Mouse (Mus musculus): ENCODE results near the gene Kif3b.

The Kif3b gene

DNA sequence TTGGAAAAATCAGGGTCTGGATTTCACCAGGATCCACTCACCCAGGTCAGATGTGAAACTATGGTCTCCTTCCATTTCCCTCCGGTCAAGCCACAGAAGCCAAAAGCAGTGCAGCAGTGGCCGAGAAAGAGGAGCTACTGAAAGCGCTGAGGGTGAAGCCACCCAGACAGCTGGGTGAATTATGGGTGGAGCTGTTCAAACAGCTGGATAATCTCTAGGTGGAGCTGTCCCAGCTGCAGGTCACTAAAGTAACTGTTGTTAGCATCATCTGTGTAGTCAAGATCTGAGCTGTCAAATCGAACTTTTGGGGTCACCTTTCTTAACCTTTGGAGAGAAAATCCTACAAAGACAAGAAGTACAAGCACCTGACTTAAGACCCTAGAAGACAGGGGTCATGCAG lies 7.2 kb downstream of the Kif3b start:
- DNase-seq (ENCODE audit: low spot score): no peak

DNA sequence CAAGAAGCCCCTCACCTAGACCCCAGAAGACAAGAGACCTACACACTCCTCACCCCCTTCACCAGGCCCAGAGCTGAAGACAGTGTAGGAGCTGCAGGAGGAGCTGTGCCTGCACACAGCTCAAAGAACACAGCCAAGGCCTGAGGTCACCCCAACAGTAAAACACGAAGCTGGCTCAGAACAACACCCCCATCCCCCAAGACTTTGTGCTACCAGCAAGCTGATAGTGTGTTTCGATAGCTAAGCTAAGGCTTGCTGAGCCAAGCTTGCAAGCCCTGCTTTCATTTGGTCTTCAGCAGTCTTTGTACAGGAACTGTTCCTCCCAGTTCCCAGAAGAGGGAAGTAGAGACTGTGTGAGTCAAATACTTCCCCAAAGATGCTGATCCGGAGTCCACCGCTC lies 7.7 kb downstream of the Kif3b start:
- DNase-seq (ENCODE audit: low spot score): peak; percentile 37

DNA sequence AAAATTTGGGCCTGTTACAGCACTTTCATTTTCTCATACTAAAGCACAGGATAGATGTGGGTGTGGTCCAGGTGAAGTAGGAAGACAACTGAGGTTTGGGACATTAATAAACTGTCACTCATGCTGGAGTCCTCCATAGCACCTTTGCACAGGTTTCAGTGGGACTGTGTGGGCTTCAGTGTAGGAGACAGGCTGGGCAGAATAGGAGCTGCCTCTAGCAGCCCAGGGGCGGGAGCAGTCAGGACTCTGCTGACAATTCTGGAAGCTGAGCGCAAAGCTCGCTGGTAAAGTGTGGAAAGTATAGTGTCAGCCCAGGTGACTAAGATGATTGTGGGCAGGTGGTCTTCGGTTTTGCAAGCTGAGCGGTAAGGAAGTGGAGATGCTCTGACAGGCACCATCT lies 9.9 kb downstream of the Kif3b start:
- DNase-seq (ENCODE audit: low spot score): no peak

DNA sequence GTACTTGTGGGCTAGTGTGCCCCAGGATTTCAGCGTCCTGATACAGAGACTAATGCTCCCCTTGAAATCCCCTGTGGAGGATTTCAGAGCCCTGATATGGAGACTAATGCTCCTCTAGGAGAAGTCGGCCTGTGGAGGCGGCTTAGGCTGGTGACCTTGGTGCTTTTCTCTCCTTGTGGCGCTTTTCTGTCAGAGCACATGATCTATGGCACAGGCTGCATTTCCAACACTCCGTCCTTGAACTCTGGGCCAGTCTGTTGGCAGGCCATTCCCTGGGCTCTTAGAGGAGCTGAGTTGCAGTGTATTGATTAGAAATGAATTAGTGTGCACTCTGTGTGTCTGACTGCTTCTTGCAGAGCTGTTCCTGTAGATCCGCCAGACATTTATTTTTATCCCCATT lies 14.0 kb downstream of the Kif3b start:
- peak; percentile 77 for DNase-seq (ENCODE audit: low spot score)

DNA sequence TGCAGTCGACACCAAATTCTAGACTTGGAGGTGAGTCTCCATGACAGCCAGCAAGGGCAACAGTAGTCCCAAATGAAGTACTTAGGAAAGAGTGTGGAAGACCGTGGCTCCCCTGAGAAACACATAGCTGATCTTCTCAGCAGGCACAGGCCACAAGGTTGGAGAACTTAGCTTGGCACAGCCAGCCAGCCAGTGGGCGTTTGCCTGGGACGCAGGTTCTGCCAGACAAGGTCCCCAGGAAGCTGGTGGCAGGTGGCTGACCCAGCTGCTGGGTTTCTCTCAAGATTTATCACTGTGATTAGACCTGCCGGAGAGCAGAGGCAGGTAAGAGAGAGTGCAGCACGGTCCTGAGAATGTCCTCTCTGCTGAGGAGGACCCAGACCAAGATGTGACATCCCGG lies 17.4 kb downstream of the Kif3b start:
- DNase-seq (ENCODE audit: low spot score): no peak

DNA sequence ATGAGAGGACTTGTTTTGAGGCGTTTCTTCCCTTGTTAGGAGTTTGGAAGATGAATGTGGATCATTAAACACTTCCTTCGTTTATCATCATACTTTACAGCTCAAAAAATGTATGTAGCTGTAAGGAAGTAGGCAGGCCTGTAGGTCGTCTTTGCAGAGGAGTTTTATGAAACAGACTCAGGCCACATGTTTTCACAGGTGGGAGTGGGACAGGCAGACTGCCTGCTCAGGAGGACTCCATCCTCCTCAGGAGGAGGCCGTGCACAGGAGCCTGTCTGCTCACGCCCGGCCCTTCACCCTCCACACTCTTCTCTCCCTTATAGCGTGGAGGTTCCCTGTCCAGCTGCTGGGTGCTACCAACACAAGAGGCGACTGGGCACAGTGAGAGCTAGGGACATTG lies 17.9 kb downstream of the Kif3b start:
- DNase-seq (ENCODE audit: low spot score): no peak

DNA sequence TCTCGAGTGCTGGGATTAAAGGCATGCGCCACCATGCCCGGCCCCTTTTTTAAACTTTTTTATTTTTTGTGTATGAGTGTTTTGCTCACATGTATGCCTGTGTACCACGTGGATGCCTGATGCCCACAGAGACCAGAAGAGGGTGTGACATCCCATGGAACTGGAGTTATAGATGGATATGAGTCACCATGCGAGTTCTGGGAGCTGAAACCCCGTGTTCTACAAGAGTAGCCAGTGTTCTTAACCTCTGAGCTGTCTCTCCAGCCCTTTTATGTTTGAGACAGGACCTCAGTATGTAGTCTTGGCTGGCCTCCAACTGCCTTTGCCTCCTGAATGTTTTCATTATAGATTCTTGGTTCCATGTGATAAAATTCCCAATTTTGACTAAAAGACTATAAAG lies 19.0 kb downstream of the Kif3b start:
- no peak for DNase-seq (ENCODE audit: low spot score)

DNA sequence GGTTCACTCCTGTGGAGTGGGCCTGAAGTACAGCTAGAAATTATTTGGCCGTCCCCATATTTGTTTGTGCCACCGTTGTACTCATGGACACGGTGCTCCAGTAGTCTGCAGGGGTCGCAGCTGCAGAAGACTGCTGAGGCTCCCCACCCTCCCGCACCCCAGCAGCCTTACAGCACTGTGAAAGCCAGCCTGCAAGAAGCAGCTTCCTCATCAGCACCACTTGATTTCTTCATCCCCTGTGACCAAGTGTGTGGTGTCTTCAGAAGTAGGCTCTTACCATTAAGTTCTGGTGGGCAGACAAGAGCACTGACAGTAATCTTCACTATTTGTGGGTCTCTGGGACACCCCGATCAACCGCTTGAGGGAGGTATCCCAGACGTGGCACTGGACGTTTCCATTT lies 21.7 kb downstream of the Kif3b start:
- no peak for DNase-seq (ENCODE audit: low spot score)

DNA sequence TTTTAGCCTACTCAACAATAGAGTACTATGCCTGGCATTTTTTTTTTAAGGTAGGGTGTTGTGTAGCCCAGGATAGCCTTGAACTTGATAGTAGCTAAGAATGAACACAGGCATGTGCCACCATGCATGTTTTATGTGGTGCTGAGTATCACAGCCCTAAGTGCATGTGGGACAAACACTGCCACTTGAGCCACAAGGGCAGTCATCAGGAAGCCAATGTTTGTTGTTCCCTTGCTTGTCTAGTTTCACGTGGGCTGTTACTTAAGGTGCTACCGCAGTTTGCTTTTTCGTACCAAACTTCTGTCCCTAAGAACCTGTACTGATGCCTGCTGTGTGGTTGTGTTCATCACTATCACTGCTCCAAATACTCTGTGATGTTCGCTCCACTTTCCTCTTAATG lies 27.2 kb downstream of the Kif3b start:
- DNase-seq (ENCODE audit: low spot score): no peak

DNA sequence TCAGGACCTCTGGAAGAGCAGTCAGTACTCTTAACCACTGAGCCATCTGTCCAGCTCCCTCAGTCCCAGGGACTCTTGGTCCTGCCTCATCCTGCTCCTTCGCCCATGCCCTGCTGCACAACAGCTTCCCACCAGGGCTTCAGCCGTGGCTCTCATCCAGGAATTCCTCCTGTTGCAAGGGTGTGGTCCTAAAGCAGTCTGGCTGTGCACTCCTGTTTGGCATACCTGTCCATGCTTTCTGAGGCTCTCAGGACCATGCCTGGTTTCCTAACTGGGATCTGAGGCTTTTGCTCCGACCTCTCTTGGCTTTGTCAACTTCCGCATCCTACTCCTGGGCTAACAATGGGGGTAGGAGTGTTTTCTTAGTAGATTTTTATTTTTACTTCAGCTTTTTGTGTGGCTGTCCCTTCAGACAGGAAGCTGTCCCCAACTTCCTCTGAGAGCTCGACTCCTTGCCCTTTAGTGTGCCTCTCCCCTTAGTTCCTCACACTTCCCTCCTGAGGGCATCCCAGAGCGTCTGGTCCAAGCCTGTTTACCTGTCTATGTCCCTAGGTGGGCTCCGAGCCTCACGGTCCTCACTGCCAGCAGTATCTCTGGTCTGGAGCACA lies 27.9 kb downstream of the Kif3b start:
- DNase-seq (ENCODE audit: low spot score): no peak

DNA sequence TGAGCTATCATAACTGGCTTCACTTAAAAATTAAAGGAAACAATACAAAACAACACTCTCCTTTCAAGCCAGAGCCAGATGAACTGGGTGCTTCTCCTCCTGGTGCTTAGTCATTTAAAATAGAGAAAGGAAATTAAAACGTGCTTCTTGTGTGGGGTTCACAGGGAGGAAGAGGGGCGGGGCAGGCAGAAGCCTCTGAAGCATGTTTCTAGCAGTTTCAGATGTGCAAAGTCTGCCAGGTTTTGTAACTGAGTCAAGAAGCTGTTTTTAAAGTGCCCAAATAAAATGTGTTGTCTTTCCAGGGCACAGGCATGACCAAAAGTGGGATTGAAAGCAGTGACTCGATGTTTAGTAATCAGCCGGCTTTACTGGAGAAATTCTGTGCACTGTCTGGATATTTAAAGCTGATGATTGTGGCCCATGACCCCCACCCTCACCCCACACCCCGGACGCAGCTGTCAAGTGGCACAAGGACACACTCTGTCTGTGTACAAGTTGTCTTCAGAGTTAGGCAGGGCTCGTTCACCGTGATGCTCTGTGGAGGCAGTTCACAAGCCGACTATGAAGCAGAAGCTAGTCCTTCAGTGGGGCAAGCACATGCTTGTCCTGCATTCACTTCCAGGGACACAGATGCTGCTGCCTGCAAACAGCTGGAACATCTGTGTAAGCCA lies 34.6 kb downstream of the Kif3b start:
- DNase-seq (ENCODE audit: low spot score): no peak

DNA sequence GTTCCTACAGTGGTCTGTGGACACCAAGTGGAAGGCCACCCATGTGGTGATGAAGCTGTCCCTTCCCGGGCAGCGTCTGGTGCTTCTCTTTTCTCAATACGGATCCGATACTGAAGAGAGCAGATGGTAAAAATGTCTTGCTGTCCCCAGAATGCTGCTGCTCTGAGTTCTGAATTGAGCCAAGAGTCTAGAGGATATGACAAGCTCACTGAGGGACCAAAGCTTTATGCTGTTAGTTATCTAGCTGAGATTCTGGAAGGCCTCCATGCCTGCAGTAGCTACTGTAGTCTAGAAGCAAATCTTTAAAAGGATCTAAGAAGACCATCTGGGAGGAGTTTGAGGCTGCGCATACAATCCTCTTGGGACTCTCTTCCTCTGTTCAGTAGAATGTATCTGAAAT lies 41.1 kb downstream of the Kif3b start:
- DNase-seq (ENCODE audit: low spot score): no peak

DNA sequence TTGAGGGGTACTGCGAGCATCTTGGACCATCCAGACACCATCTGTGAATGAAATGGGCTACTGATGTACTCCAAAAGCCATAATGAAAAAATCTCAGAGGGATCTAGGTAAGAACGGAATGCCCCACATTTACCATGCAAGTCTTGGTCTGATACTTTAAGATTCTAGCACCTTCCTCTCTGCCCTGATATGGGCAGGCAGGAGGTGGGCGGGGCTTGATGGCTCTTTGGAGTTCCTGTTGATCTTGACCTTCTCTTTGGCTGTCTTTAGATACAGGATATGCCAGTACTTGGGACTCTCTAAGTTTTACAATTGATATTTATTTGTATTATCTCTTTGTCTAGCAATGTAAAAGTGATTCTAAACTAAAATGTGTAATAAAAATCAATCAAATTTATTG lies 41.8 kb downstream of the Kif3b start:
- no peak for DNase-seq (ENCODE audit: low spot score)

DNA sequence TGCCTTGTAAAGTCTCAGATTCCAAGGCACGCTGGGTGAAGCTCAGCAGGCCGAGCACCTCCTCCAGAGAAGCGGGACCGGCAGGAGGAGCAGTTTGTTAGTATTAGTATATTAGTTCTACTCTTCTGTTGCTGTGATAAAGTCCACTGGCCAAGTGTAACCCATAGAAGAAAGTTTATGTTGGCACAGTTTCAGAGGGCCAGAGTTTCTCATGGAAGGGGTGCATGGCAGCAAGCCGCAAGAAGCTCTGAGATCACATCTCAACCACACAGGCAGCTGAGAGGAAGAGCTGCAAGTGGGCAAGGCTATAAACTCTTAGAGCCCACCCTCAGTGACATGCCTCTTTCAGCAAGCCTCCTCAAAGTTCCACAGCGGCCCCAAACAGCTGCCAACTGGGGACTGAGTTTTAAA lies 42.6 kb downstream of the Kif3b start:
- DNase-seq (ENCODE audit: low spot score): no peak

DNA sequence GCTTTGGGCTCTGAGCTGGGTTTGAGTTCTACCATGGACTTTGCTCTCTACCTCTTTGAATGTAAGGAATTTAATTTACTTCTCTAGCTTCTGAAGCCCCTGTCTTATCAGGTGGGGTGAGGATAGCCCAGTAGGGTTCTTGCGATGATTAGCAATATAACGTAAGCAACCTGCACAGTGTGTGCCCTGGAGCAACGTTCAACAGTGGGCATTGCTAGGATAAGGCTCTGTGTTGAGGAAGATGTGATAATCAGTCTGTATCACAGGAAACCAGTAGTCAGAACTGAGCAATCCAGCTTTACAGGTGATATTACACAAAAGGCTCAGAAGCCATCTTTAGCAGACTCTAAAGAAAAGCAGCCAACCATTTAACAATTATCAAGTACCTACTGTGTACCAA lies 43.1 kb downstream of the Kif3b start:
- no peak for DNase-seq (ENCODE audit: low spot score)

DNA sequence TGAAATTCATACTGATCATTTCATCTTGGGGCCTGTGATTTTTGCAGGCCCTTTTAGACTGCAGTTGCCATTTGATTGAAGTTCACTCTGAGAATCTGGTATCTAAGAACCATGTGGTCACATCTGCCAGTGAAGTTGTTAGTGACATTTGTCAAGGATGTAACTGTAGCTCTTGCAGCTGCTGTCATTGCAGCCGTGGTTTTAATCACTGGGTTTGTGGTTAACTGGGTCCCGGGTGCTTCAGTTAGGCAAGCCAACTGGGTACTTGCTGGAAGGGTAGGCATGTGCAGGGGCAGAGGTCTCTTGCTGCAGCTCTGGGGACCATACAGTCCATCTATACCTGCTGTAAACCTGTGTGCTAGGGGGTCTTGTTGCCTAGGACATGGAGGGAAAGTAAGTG lies 44.9 kb downstream of the Kif3b start:
- DNase-seq (ENCODE audit: low spot score): no peak

DNA sequence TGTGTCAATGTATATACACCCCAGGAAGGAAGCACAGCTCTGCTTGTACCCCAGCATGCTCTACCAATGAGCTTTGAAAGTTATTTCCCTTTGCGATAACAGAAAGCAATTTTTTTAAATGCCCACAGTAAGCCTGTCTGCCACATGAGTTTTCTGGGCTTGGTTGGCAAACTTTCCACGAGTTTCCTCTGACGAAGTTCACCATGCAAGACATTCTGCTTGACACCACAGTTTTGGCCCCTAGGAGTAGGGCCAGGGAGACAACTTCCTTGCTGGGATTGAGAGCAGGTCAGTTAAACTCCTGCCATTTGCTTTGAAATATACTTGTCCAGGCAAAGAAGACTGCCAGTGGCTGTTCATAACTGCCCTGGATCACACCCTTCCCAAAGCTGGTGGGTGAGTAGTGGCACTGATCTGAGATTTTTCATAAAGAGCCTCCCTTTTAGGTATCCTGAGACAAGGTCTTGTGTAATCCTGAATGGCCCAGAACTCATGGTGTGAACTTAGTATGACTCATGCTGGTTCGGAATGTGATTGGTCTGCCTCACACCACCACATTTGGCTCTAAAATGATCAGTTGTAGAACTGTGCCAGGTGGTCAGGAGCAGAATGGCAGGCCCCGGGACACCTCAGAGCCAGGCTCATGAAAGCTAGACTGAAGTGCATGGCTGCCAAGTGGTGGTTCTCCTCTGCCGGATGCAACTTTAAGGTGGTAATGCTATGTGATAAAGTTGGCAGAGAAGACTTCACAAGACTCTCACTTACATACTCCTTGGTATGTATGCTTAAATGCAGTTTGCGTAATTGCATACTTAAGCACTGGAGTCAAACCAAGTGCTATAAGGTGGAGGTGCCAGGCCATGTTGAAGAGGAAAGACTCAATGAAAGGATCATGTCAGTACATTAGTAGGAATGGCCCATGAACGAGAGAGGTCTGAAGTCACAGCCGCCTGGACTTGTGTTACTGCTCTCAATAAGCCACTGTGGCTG lies 47.4 kb downstream of the Kif3b start:
- no peak for DNase-seq (ENCODE audit: low spot score)

DNA sequence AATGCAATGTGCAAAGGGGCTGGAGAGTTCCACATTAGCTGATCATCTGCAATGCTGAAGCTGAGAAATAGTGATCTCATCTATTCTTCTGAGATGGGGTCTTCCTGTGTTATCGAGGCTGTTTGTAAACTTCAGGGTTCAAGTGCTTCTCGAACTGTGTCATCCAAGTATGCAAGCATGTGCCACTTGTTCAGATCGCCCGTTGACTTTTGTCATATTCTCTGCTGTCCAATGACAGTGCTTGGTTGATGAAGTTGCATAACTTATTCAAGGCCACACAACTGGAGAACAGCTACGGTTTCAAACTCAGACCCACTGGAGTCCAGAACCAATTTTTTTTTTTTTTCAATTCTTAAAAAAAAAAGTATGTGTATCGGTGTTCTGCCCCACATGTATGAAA lies 51.0 kb downstream of the Kif3b start:
- DNase-seq (ENCODE audit: low spot score): no peak

DNA sequence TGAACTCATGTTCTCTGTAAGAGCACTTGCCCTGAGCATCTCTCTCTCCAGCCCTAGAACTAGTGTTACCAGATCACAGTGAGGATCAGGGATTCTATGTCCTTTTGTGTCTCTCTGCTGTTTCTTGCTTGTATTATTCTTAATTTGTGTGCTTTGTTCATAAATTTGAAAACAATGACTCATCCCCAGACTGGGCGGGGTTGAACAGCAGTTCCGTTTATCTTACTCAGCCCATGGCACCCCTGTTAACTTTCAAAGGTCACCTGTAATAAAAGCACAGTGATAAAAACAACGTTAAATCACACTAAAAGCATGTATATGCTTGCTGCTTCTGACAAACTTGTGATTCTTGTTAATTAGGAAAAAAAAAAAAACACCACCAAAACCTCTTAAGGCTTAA lies 51.4 kb downstream of the Kif3b start:
- DNase-seq (ENCODE audit: low spot score): no peak

DNA sequence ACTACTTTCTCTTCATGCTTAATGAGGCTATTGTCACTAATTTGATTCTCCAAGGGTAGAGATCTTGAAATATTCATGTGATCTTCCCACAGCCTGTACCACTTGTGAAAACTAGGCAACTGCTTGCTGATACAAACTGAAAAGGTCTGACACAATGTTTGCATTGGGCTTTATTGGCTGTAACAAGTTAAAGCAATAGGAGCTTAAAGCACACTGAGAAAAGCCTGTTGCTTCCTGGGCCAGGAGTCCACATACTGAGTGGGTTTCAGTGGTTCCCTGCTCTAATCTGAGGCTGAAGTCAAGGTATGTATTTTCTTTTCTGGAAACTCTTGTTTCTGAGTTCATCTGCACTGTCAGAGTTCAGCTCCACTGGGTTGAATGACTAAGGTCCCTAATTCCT lies 52.0 kb downstream of the Kif3b start:
- DNase-seq (ENCODE audit: low spot score): no peak

DNA sequence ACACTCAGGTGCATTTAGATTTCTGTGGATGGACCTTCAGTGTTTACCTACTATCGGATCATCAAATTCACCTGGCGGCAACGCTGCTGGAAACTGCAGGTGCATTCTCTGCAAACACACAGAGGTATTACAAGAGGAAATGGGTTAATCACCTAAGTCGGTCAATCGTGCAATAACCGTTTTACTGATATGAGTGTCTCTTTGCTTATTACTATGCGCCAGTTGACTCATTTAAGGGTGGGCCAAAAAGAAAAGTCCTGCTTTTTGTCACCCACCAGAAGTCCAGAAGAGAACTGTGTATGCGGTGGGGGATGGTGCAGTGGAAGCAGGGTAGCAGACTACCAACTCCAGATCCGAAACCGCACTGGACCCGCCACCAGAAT lies 53.8 kb downstream of the Kif3b start:
- no peak for DNase-seq (ENCODE audit: low spot score)

DNA sequence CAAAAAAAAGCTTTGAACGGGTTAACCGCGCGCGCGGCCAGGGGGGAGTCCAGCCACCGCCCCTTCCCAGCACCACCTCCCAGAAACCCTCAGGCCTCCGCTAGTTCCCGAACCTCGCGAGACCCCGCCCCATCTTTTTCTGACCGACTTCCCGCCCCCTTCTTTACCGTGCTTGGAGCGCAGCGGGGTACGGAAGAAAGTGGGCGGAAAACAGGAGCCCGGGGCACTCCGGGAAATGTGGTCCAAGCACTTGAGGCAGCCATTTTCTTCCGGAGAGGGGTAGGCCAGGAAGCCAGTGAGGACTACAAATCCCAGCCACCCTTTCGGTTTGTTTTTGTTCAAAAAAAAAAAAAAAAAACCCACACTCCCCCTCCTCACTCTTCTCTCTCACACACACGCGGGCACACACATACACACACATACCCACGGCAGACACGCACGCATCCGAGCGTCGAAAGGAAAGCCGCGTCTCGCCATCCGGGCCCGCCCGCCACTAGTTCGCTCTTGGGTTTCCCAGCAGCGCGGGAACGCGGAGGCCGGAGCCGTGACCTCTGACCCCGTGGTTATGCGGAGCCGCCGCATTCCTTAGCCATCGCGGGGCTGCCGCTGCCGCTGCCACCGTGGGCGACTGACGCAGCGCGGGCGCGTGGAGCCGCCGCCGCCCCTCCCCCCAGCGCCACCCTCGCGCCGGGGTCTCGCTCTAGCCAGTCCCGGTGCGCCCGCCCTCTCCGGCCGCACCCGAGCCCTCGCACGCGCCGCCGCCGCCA lies 54.4 kb downstream of the Kif3b start, which contains the start of gene Asxl1:
TSS of gene Asxl1 (plus strand) at position 376 of the 767 bp plus-strand sequence.
- peak; percentile 98 for DNase-seq (ENCODE audit: low spot score)

Data from testis, postnatal 14 days (tissue).